Mouse (Mus musculus): ENCODE measurements around the gene Prkcd.
"Not testable (repeated sequence)": the region's sequence is repeated elsewhere in the genome, so short reads cannot be mapped to it uniquely, and the experiment has no call there.

Gene Prkcd

DNA sequence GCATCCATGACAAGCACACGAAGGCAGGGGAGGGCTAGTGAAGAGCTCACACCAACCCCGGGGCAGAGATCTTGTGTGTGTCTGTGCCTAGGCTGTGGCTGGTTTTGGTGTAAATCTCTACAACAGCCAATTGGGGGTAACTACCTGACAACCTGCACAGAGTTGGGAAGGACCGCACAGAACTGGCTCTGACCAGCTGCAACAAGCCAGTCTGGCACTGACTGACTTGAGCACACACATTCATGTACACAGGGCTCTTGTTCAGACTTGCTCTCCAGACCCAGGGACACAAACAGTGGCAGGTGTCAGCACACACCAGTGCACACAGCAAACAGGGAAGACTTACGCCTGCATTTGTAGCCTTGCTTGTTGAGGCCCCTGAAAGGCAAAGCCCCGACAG lies 19.2 kb downstream of the Prkcd start:
- no peak for DNase-seq

- no peak for DNase-seq
Observed at GRCm38 (mm10) chr14:30597142-30597541, 28.9 kb downstream of the Prkcd start.

DNA sequence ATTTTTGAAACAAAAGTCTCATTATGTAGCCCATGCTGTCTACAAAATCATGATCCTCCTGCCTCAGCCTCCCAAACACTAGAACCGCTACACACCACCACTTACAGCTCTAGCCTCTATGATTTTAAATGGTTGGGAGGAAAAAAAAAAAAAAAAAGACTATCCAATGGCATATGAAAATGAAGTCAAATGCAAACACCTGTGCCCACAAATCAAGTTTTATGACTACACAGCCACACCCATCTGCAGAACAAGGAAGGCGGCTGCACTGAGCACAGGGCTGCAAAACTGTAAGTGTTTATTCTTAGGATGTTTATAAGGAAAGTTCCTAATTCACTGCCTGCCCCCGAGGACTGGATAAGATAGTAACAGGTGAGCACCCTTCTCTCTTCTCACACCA lies 29.6 kb downstream of the Prkcd start:
- no peak for DNase-seq

GRCm38 (mm10) chr14:30595576-30596313 lies 30.3 kb downstream of the Prkcd start:
- DNase-seq, result peak in 1 of 2 experiments; percentile 24

DNA sequence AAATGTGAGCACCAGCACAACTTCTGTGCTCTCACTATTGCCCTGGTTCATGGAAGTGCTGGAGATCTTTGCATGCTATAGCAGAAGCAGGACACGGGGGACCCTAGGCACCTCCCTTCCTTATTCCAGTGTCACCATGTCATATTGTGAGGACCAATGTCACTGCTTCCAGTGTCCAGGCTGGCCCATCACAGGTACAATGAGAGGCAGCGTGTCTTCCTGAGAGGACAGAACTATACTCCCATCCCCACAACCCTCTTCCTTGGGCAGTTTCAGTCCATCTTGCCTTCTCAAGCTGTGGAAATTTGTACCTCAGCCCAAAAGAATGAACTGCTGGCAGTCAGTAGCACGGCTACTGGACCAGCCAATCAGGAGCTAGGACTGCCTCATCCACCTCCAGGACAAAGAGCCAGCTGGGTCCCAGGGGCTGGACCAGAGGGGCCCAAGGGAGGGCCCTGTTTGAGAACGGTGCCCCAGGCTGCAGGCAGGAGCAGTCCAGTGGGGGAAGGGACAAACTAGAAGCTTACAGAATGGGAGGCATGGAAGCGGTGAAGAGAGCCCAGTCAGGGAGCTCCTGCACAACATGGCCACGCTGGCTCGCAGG lies 31.8 kb downstream of the Prkcd start:
- peak; percentile 50 to 66 for DNase-seq

DNA sequence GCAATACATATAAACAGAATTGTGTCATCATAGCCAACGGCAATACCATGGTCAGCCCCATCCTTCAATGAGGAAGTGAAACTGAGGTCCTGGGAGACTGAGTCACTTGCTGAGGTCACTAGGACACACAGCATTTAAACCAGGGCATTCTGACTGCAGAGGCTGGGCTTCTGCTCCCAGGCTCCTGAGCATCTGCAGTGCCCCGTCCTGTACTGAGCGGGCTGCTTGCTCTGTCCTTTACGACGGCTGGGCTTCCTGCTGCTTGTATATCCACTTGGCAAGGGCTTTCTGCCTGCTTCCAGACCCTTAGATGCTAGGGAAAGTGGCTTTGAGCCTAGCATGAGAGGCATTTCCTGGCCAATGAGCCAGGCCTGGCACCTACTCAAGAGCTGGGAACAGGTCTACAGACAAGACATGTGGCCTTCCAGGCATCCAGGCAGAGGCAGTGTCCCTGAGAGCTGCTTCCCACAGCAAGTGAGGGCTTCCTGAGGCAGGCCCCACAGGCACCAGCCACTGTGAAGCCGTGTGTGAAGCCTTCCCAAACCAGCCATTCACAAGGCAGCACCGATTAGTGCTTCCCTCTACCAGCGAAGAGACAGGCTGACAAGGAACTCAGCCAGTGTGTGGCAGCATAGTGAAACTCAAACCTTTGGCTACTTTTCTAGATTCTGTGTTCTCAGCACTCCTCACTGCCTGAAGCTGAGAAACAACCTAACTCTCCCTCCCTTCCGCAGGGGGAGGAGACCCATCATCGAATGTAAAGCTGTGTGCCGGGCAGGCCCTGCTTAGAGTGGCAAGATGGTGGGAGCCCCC lies 32.5 kb downstream of the Prkcd start:
- peak; percentile 54 to 67 for DNase-seq

DNA sequence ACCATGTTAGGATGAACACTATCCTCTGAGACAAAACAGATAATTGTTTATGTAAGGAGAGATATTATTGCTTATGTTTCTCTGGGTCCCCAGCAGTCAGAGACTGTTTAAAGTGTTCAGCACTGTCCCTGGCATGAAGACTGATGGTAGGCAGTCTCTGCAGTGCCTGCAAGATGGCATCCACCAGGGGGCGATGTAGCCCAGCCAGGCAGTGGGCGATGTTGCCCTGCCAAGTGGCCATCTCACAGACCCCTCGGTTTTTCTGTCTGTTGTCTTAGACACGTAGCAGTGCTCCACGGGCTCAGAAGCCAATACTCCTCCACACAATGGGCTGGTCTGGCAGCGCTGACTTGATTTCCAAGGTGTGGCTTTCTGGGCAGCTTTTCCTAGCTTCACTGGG lies 34.6 kb downstream of the Prkcd start:
- DNase-seq, result peak; percentile 92 to 93

- no peak for DNase-seq
Observed at GRCm38 (mm10) chr14:30590918-30591317, 35.1 kb downstream of the Prkcd start.

DNA sequence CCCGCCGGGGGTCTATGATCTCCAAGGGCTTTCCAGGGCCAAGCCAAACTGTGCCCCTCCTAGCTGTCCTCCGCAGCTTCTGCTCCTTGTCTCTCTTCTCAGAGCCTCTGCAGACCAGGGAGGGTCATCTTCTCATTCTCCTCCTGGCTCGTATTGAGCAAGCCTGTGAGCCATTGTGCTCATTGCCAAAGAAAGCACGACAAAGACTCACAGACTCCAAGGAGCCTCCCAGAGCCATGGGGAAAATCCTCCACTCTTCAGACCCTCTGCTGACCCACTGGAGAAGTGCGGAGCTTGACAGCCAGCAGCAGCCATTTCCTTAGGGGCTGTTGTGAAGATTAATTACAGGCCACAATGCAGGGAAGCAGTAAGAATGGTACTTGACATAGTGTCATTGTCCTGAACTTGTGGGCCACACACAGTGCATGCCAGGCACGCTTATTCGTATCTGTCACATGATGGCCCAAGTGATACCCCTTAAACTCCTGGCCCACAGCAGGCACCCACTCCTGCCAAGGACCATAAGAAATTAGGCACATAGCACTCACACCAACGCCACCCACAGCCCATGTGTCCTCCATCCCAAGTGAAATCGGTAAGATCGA lies 35.9 kb downstream of the Prkcd start:
- DNase-seq, result no peak

DNA sequence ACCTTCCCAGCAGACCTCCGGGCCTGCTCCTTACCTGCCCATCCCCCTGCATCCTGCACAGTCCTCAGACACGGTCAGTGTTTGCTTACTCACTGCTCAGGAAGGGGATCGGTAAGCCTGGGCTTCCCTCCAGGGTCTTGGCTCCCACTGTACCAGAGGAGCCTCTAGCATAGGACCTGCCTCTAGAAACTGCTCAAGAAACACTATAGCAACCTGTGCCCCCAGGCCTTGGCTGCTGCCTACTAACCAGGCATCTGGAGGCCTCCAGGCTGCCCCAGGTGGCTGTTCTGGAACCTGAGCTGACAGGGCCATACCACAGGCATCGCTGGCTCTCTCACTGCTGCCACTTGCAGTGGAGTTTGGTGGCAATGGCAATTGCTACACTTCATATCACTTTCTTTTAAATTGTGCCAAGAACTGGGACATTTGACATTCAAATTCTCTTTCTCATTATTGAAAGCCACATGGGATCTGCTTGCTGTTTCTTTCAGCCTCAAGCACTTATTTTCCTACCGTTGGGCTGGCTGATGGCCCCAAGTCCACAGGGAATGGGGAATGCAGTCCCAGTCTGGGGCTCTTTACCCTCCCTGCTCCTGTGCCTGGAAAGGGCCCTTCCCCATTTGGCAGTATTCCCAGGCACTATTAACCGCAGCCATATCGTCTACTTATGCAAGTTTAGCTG lies 39.1 kb downstream of the Prkcd start:
- DNase-seq, result peak in 1 of 2 experiments; percentile 28

DNA sequence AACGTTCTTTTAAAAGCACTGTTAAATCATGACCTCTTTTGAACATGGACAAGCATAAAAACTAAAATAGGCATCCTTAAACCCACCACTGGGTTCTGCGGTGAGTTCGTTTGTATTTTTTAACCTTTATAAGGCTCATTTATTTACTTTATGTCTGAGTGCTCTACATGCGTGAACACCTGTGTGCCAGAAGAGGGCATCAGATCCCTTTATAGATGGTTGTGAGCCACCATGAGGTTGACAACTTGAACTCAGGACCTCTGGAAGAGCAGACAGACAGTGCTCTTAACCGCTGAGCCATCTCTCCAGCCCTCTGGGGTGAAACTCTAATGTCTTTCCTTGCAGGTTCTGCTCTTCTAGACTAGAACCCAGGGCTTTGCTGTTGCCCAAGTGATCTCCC lies 40.7 kb downstream of the Prkcd start:
- DNase-seq, result no peak

DNA sequence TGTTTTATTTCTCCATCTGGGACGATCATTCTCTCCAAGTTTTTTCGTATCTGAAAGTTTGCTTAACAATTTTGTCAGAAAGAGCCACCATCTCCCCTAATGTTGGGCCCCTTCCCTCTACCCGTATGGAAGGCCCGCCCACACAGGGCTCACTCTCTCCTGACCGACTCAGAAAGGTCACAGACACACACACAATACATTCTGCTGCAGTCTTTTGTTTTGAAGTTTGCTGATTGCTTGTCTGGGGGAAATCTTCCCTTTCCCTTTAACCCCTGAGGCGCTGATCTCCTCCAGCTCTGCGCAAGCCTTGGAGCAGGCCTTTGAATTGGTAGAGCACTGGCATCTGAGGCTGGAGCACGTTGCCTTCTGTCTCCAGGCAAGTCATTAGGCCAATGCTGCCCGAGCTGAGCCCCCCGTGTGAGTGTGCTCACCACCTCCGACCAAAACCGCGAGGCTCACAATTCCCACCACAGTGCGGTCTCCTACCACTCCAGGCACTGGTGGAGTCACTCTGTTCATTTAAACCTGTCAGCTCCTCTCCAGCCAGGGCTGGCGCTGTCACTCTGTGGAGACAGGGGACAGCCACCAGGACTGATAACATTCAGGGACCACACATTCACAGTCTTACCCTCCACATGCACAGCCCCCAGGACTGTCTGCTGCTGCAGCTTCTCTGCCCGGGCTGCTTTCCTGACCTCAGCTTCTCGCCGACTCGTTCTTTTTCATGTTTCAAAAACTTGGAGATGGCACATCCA lies 41.3 kb downstream of the Prkcd start:
- DNase-seq, result no peak

DNA sequence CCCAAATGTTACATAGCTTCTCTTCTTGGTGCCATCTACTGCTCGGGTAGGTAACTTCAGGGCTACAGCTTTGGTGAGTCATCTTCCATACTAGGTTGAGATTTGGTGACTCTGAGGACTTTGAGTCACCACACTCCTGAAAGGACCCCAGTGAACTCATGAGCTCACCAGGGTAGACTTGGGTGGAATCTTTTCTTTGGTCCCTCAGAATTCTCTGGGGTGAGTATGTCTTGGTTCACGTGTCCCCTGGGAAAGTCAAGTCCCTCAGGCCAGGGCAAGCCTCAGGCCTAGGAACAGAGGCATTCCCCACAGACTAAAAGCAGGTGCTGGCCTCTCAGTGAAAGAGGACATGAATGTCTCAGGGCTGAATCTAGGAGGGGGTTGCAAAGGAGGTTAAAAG lies 41.9 kb downstream of the Prkcd start:
- DNase-seq, result no peak

- DNase-seq, result no peak
Observed at GRCm38 (mm10) chr14:30581238-30581637, 44.8 kb downstream of the Prkcd start.

DNA sequence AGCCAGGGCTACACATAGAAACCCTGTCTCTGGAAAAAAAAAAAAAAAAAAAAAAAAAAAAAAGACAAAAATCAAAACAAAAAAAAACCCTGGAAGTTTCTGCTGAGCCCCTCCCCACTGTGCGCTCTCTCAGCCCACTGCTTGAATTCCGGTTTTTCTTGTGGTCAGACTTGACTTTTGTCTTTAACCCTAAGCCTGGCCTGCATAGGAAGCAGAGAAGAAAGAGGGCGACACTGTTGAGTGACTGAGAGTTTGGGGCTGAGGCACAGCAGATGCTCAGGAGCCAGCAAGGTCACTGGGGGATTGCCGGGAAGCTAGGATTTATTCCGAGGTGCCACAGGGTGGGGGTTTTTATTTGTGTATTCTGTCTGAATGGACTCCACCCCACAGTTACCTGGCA lies 46.1 kb downstream of the Prkcd start:
- no peak for DNase-seq

GRCm38 (mm10) chr14:30579180-30579579 lies 46.8 kb downstream of the Prkcd start:
- DNase-seq, result no peak

- DNase-seq, result not testable (repeated sequence)
Observed at GRCm38 (mm10) chr14:30577303-30578062, 48.5 kb downstream of the Prkcd start.

DNA sequence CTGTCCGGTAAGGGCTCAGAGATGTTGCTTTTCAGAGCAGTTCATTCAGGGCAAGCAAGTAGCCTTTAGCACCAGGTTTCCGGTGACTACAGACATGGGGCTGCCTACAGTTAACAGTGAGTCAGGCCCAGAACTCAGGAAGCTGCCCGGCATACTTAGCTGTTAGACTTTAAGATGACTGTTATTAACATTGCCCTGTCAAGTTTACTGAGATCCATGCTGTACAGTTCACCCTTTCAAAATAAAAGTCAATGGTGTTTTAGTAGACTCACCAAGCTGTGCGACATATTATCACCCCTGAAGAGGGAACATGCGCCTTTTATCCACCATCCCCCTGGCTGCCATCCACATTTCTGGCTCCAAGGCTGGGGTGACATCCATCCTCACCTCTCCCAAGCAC lies 49.8 kb downstream of the Prkcd start:
- no peak for DNase-seq

- DNase-seq, result no peak
Observed at GRCm38 (mm10) chr14:30575791-30576190, 50.2 kb downstream of the Prkcd start.

GRCm38 (mm10) chr14:30573983-30574584 lies 51.9 kb downstream of the Prkcd start:
- peak; percentile 85 to 86 for DNase-seq

- DNase-seq, result no peak
Observed at GRCm38 (mm10) chr14:30573235-30573634, 52.8 kb downstream of the Prkcd start.

All from kidney, postnatal 4 days (tissue).